Comparison of ENCODE assay signal across 9 mouse cellular contexts in the genomic region with DNA sequence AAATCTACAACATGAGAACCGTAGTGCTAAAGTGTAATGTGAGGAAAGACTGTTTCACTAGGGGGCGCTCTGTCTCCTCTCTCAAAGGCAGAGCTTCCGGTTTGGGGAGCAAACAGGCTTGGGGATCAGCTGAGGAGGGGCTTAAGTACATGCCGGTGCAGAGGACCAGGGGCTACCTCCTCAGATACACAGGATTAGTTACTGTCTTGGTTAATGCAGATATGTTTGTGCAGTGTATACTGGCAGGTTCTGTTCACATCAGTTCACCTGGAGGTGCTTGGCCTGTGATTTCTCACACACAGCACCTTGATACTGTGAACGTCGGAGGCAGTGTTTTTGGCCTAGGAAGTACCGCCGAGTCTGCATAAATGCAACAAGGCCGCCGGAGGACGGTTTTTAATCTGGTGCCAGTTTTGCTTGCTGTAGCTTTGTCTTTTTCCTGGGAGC. TPM values are rescaled to one million over a fixed set of nuclear protein-coding genes. Genes with fewer than 3 reads are reported as not detected.
DNase-seq lines count a peak whose midpoint lies in the region; ATAC-seq lines count a peak whose summit lies in the region.
"Had no signal": no experiment of that assay in that cellular context is flagged by ENCODE, and none has a peak within 500 bp of the region (broad histone marks: within the 10 kb centered on the region; RNA-seq: fewer than 3 reads in every experiment).

No protein-coding gene starts in this region.

- no peaks in the 10 kb centered on the region for H3K36me3 ChIP-seq in forebrain, embryonic 16.5 days (ENCODE audit: control insufficient read depth, insufficient read depth)
- H3K36me3 ChIP-seq in hindbrain, embryonic 12.5 days: no peaks in the 10 kb centered on the region
- no peaks in the 10 kb centered on the region for H3K36me3 ChIP-seq in lung, embryonic 16.5 days (ENCODE audit: control insufficient read depth, insufficient read depth, low read length)

- H3K9me3 ChIP-seq in forebrain, embryonic 16.5 days (ENCODE audit: control insufficient read depth, low read length): no peaks in the 10 kb centered on the region
- H3K9me3 ChIP-seq in hindbrain, embryonic 12.5 days (replicated peaks): no peaks in the 10 kb centered on the region
- H3K9me3 ChIP-seq in lung, embryonic 16.5 days (ENCODE audit: control insufficient read depth, low read length): no peaks in the 10 kb centered on the region

- ATAC-seq in forebrain, embryonic 16.5 days: peak; percentile 71
- peak; percentile 35; the same call in 1 of the 2 replicates for ATAC-seq in hindbrain, embryonic 12.5 days (ENCODE audit: low FRiP score)
- no peak for ATAC-seq in lung, embryonic 16.5 days (ENCODE audit: low read depth)

- peak overlapping the region; percentile 45 for H3K9ac ChIP-seq in forebrain, embryonic 16.5 days (replicated peaks; ENCODE audit: low read depth, low read length)
- H3K9ac ChIP-seq in hindbrain, embryonic 12.5 days: no peak overlapping the region
- H3K9ac ChIP-seq in lung, embryonic 16.5 days (ENCODE audit: low read length): peak overlapping the region; percentile 32; the same call in 1 of the 2 replicates

- no peaks in the 10 kb centered on the region for H3K27me3 ChIP-seq in forebrain, embryonic 16.5 days (replicated peaks; ENCODE audit: control insufficient read depth, insufficient read depth, low read length)
- H3K27me3 ChIP-seq in hindbrain, embryonic 12.5 days: no peaks in the 10 kb centered on the region
- H3K27me3 ChIP-seq in lung, embryonic 16.5 days (ENCODE audit: control insufficient read depth, insufficient read depth, low read depth, low read length): no peaks in the 10 kb centered on the region
- H3K27me3 ChIP-seq: megakaryocyte, embryonic 14.5 days had no signal

- H3K4me1 ChIP-seq in forebrain, embryonic 16.5 days (replicated peaks; ENCODE audit: control insufficient read depth, insufficient read depth, low read length): peaks cover 5% of the 10 kb centered on the region
- 0 out of 2 replicates have a peak, but pooled peaks cover 4% of the 10 kb centered on the region for H3K4me1 ChIP-seq in hindbrain, embryonic 12.5 days
- H3K4me1 ChIP-seq in lung, embryonic 16.5 days (replicated peaks; ENCODE audit: control insufficient read depth, insufficient read depth, low read length): 0 out of 2 replicates have a peak, but pooled peaks cover 2% of the 10 kb centered on the region

- peak overlapping the region; percentile 49 for H3K4me2 ChIP-seq in forebrain, embryonic 16.5 days (ENCODE audit: low read length)
- peak overlapping the region; percentile 29 for H3K4me2 ChIP-seq in hindbrain, embryonic 12.5 days (replicated peaks)
- peak overlapping the region; percentile 46 for H3K4me2 ChIP-seq in lung, embryonic 16.5 days (ENCODE audit: low read depth, low read length)

- whole genome bisulfite sequencing in forebrain, embryonic 16.5 days: 16% methylated on average over 11 of the region's 11 CpGs
- WGBS in hindbrain, embryonic 12.5 days: 35% methylated on average over 11 of the region's 11 CpGs
- 30% methylated on average over 11 of the region's 11 CpGs for WGBS in lung, embryonic 16.5 days

- H3K27ac ChIP-seq in forebrain, embryonic 16.5 days (ENCODE audit: low read length): no peak overlapping the region
- no peak overlapping the region for H3K27ac ChIP-seq in hindbrain, embryonic 12.5 days
- H3K27ac ChIP-seq in lung, embryonic 16.5 days (ENCODE audit: low read length): no peak overlapping the region

- H3K4me3 ChIP-seq in forebrain, embryonic 16.5 days (replicated peaks; ENCODE audit: low read length): peak overlapping the region; percentile 25
- no peak overlapping the region for H3K4me3 ChIP-seq in hindbrain, embryonic 12.5 days
- peak overlapping the region; percentile 25 for H3K4me3 ChIP-seq in lung, embryonic 16.5 days (ENCODE audit: low read length)
- H3K4me3 ChIP-seq: megakaryocyte, embryonic 14.5 days had no signal

- DNase-seq in MEL-GATA-1-ER (ENCODE audit: extremely low read depth, low read depth): peak; percentile 39
- peak; percentile 45 for DNase-seq in c-Kit-positive CD71-positive TER-119-positive erythroid progenitor cells, embryonic 14.5 days (ENCODE audit: low spot score)
- peak; percentile 80 to 81 for DNase-seq in layer of hippocampus, postnatal 10 days (ENCODE audit: low spot score in 2 of 2)
- peak; percentile 86 for DNase-seq in retina, postnatal 1 day
- peak; percentile 40 for DNase-seq in urinary bladder, adult 2 months (ENCODE audit: low spot score)

RNA-seq across cellular contexts. Expression of gene Atg14, which starts 27.5 kb away (rescaled TPM):
- polyA plus RNA-seq in forebrain, embryonic 16.5 days (2015; fragmentation: Nextera tagmentation; extraction: Ambion mirVana): 22.2 and 26.5 TPM in 2 replicates
- 20.7 and 23.2 TPM in 2 replicates for polyA plus RNA-seq in hindbrain, embryonic 12.5 days (2016; fragmentation: Nextera tagmentation; extraction: Ambion mirVana)
- 10 to 100 TPM; 13.6 to 13.9 TPM for total RNA-seq in layer of hippocampus, postnatal 10 days (2021)
- polyA plus RNA-seq in lung, embryonic 16.5 days (2015; fragmentation: Nextera tagmentation; extraction: Ambion mirVana): 14.9 and 15.4 TPM in 2 replicates
- polyA plus RNA-seq in urinary bladder, adult 2 months (2012; rRNA removed): 10.9 and 13.1 TPM in 2 replicates

RNA-seq across cellular contexts. Expression of gene Ktn1, which starts 50.3 kb away (rescaled TPM):
- 66.0 and 69.8 TPM in 2 replicates for polyA plus RNA-seq in forebrain, embryonic 16.5 days (2015; fragmentation: Nextera tagmentation; extraction: Ambion mirVana)
- polyA plus RNA-seq in hindbrain, embryonic 12.5 days (2016; fragmentation: Nextera tagmentation; extraction: Ambion mirVana): 90.4 and 94.9 TPM in 2 replicates
- total RNA-seq in layer of hippocampus, postnatal 10 days (2021): 100 to 1,000 TPM in 1 of 2 experiments, 10 to 100 TPM in 1; 99.1 to 101 TPM
- 51.9 and 56.8 TPM in 2 replicates for polyA plus RNA-seq in lung, embryonic 16.5 days (2015; fragmentation: Nextera tagmentation; extraction: Ambion mirVana)
- polyA plus RNA-seq in urinary bladder, adult 2 months (2012; rRNA removed): 50.8 and 54.8 TPM in 2 replicates
